Mouse (Mus musculus): ENCODE data around the gene Tmem184b.

Gene Tmem184b

DNA sequence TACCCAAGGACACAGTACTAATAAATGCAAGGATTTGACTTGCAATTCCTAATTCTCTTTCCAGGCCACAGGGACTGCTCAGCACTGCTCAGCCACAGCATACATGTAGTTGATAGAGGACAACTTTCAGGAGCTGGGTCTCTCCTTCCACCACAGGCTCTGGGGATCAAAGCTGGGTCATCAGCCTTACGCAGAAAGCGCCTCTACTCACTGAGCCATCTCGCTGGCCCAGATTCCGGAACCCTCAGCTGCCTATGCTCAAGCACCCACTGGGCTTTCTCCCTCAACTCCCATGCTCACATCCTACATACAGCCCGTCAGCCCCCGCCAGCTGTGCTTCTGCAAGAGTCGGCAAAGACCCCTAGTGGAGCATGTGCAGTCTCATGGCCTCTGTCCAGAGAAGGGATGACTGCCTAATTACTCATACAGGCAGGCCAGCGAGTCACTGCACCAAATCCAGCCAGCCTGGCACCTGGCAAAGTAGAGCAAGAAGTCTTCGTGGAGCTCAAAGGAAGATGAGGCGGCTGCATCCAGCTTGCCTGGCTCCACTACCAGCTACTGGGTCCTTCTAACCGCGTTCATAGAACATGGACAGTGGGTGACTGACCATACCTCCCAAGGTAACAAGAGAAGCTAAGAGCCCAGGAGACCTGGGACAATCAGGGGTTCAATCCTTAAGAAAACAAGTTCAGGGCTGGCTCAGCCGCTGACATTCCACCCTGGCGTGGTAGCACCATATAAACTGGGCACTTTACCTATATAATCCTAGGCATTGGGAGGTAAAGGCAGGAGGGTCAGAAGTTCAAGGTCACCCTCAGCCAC, 3.9 kb downstream of the Tmem184b start:
- no peak for DNase-seq (ENCODE audit: low read depth)

- peak; percentile 42 for DNase-seq (ENCODE audit: low read depth)
Observed at GRCm38 (mm10) chr15:79396736-79397135, 6.6 kb downstream of the Tmem184b start.

GRCm38 (mm10) chr15:79395281-79395680, 8.1 kb downstream of the Tmem184b start:
- DNase-seq (ENCODE audit: low read depth): no peak

GRCm38 (mm10) chr15:79394842-79395241, 8.5 kb downstream of the Tmem184b start:
- no peak for DNase-seq (ENCODE audit: low read depth)

DNA sequence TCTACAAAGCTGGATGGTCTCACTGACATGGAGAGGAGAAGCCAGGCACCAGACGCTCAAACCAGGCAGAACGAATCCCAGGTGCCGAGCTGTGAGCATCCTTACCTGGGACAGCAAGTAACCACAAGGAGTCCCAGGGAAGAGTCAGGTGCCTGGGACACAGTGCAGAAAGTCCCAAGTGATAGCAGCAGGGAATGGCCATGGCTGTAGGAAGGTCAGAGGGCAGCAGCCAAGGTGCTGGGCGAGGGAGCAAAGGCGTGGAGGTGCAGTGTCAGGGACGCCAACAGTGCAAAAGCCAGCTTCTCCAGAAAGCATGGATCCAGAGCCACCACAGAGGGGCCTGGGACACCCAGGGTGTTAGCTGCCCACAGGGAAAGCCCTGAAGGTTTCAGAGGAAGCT, 10.3 kb downstream of the Tmem184b start:
- DNase-seq (ENCODE audit: low read depth): no peak

- DNase-seq (ENCODE audit: low read depth): no peak
Observed at GRCm38 (mm10) chr15:79392527-79392926, 10.8 kb downstream of the Tmem184b start.

- DNase-seq (ENCODE audit: low read depth): no peak
Observed at GRCm38 (mm10) chr15:79391447-79392093, 11.8 kb downstream of the Tmem184b start.

DNA sequence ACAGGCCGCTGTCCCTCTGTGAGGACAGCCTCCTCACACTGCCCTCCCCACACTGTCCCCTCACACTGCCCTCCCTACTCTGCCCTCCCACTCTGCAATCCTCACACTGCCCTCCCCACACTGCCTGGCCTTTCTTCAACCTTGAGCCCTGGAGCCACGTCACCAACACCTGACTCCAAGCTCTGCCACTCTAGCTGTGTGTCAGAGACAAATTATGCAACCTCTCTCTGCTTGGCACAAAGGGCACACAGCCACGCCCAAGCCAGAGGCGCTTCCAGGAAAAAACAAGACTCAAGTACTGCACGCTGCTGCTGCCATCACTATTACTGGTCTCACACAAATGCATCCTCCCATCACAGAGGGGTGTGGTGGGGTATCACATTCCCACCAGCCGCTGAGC, 12.9 kb downstream of the Tmem184b start:
- no peak for DNase-seq (ENCODE audit: low read depth)

GRCm38 (mm10) chr15:79388171-79388570, 15.2 kb downstream of the Tmem184b start:
- DNase-seq (ENCODE audit: low read depth): no peak

GRCm38 (mm10) chr15:79387611-79388010, 15.8 kb downstream of the Tmem184b start:
- no peak for DNase-seq (ENCODE audit: low read depth)

DNA sequence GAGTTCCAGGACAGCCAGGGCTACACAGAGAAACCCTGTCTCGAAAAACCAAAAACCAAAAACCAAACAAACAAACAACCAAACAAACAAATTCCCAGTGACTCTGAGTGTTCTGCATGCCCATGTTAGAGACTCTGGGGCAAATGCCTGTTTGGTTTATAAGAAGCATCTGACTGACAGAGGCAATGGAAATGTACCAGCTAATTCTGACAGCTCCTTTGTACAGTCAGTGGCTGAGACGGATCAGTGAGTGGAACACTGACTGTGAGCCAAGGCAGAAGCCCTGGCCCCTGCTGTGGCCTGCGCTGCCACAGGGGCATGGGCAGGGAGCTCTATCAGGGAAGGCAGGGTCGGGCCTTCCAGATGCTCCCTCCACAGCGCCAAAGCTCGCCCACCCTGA, 16.3 kb downstream of the Tmem184b start:
- no peak for DNase-seq (ENCODE audit: low read depth)

GRCm38 (mm10) chr15:79381644-79382043, 21.7 kb downstream of the Tmem184b start:
- no peak for DNase-seq (ENCODE audit: low read depth)

GRCm38 (mm10) chr15:79380468-79381444, 22.6 kb downstream of the Tmem184b start:
- peak; percentile 44 for DNase-seq (ENCODE audit: low read depth)

GRCm38 (mm10) chr15:79379658-79380057, 23.7 kb downstream of the Tmem184b start:
- DNase-seq (ENCODE audit: low read depth): no peak

- DNase-seq (ENCODE audit: low read depth): no peak
Observed at GRCm38 (mm10) chr15:79378608-79379007, 24.8 kb downstream of the Tmem184b start.

GRCm38 (mm10) chr15:79377681-79378080, 25.7 kb downstream of the Tmem184b start:
- DNase-seq (ENCODE audit: low read depth): no peak

- no peak for DNase-seq (ENCODE audit: low read depth)
Observed at GRCm38 (mm10) chr15:79374760-79375159, 28.6 kb downstream of the Tmem184b start.

DNA sequence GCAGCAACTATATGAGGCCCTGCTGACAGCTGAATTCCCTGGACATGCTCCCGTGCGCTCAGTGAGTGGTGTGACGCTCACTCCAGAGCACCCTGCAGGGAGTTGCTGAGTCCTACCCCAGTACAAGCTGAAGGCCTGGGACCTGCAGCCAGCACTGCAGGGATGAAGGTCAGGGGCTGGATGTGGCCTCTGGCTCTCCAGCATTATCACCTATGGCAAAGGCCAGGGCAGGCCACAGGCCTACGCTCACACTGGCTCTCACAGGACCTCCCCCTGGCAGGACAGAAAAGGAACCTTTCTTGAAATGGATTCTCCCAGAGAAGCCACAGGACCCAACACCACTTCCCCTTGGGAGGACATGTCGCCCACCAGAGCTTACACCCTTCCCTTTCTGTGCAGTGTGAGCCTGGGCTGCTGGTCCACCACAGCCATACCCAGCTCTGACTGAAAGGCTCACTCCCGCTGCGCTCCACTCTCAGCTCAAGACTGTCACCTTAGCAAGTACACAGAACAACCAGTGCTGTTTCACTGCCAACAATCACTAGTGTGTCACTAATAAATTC, 33.0 kb downstream of the Tmem184b start:
- DNase-seq (ENCODE audit: low read depth): no peak

GRCm38 (mm10) chr15:79369452-79370280, 33.7 kb downstream of the Tmem184b start:
- no peak for DNase-seq (ENCODE audit: low read depth)

DNA sequence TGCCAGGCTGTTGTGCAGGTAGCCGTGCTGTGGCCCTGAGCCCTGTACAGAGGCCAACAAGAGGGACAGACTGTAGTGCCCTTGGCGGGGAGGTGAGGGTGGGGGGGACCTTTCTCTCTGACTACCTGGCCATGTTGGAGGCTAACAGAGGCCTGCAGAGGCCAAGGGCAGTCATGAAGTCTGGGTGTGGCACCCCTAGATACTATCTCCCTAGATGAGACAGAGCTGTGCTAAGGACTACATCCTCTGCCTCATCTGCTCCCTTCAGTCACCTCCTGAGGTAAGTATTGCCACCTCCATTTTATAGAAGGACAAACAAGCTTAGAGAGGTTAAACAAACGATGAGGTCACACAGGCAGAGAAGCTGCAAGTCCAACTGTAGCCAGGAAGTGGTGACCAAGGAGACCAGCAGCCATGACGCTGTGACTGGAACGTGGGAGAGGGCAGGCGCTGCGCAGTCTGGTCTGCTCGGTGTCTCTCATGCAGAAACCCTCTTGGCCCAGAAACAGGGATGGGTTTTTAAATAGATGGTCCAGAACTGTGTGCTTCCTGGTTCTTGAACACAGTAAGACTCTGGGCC, 34.4 kb downstream of the Tmem184b start:
- DNase-seq (ENCODE audit: low read depth): no peak

All from c-Kit-positive CD71-positive TER-119-negative erythroid progenitor cells, embryonic 14.5 days (primary cell).